Mouse (Mus musculus) Muller cell, postnatal 12 days (primary cell): Measurements from ENCODE around the gene Slc39a13.
A peak's percentile ranks its signal among the peaks of the same experiment; 100 is the strongest.

Experiments
- DNase-seq: peaks from one replicate; pipeline ENCODE4 v3.0.0-alpha.2; 2015; ENCODE audit errors: inconsistent ontology term

Gene Slc39a13

DNA sequence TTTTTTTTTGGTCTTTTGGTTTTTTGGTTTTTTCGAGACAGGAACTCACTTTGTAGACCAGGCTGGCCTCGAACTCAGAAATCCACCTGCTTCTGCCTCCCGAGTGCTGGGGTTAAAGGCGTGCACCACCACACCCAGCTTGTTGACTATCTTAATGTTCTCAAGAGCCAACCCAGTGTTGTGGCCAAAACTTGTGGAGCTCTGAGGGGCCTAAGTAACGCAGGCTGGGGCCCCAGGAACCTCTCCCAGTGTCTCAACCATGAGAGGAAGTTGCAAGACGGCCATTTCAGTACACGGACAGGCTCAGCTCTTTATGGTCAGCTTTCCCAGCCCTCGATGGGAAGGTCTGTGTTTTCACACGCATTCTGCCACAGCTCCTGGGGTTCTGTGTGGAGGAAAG lies 18.8 kb upstream of the Slc39a13 start:
- no peak for DNase-seq

DNA sequence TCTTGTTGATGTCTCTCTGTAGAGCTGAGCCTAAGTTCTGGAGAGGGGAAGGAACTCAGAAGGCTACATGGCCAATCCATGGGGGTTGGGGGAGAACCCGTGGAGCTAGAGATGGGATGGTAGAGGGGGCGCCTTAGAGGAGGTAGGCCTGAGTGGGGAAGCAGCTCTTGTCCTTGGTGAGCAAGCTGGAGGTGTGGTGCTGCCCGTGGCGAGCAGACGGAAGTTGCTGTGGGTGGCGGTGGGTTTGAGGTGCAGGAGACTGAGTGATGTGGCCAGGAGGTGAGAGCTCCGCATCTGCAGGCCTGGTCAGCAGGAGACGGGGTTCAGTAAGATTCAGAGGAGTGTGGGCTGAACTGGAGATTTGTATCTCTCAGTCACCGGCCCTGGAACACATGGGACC lies 17.2 kb upstream of the Slc39a13 start:
- no peak for DNase-seq

DNA sequence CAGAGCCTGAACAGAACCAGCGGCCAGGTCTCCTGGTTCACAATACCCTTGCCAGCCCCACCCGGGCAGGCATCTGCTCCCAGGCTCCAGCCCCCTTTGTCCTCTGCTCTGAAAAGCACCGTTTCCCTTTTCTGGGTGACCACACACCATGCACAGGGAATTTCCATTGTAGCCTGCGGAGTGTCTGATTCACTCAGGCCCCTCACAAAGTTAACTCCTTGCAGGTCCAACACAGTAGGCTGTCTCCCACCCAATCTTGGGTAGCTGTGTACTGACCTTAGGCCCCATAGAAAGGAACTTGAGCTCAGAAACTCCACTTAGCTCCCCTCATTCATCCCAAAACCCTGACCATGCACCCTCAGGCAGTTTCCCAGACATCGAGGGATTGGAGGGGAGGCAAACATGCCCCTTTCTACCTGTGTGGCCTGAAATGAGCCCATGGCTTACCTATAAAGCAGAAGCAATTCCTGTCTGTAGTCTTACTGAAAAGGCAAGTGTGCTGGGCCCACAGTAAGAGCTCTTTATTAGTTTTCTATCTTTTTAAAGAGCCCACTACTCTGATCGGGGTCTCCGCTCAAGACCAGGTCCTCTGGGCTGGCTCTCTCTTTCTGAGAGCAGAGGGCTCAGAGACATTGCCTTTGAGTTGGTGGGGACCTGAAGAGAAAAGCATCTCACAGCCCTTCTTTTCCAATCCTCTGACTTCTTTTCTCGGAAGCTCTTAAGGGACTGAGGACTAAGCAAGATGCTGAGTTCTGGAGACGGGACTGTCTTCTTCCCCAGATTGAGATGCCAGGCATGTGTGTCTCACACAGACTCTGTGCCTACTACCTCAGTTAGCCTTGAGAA lies 16.4 kb upstream of the Slc39a13 start:
- DNase-seq, result no peak

DNA sequence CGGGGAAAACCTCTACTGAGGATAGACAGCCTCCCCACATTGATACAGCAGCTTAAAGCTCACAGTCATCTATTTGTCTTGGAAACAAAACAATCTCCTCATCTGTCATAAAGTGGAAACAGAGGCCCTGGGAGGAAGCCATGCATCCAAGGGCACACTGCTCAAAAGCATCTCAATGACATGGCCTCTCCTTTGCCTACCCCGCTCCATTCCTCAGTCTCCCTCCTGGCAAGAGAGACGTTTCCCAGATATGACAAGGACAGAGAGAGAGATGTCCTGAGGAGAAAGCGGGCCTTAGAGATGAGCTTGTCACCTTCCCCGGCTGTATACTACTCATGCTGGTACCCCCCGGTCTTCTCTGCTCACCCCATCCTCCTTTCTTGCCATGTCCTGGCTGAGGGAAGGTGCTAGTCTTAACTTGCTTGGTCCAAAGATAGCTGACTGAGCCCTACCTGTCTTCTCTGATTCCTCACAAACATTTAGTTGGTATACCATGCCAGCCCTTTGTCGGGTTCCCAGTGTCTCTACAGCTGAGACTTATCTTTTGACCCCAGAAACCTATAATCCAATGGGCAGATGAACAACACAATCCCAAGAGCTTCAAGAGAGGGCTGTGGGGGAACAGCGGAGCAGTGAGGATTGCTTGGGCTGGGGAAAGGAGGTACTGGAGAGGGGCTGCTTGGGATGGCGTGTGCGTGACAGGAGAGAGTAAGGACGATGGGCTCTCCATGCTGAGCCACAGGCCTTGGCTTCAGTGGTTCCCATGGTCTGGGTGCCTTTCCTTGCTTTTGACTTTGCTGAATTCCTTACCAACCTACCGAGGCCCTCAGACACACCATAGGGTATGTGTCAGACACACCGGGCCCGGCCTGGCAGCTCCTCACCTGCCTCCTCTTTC lies 15.5 kb upstream of the Slc39a13 start:
- DNase-seq, result no peak

DNA sequence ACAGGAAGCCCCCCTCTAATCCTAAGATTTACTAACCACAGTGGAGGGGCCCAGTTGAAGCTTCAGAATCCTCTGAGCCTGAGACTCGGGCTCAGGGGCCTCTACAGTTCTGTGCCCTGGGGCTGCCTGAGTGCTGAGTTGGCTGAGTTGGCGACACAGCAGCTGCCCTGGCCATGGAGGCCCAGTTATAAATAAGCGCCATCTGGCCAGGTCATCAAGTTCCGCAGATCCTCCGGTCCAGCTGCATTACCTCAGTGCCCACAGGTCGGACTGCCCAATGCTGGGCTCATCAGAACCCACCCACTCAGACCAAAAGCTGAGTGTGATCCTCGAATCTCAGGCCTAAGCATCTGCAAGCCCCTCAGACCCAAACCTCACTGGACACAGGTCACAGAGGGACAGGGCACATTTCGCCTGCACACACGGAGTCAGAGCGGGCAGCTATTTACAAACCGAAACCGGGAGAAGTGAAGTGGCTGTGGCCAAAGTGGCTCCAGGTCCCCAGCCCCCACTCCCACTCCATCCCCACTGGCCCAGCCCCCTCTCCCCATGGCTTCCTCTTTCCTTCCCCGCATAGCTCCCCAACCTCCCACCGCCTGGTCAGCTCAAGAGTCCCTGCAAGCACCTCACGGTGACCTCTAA lies 14.1 kb upstream of the Slc39a13 start:
- DNase-seq, result no peak

DNA sequence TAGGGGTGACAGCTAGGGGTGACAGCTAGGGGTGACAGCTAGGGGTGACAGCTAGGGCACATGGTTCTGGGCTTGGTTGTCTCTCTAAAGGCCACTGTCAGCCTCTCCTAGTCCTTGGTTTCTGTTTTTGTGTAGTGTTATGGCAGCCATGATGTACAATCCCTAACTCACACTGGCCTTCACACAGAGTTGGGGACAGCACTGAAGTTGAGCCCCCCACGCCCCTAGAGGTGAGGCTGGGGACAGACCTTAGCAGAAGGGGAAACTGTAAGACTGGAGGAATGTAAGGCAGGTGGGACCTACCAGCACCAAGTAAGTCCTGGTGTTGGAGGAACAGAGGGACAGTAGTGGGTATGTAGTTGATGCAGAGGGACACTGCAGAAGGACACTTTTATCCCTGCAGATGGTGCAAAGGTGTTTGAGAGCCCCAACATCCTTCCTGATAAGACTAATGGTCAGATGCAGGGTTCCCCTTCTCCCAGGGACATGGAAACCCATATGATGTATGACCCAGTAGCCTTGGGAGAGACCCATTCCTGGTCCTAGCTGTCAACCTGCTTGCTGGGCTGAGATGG lies 13.2 kb upstream of the Slc39a13 start:
- DNase-seq, result no peak

DNA sequence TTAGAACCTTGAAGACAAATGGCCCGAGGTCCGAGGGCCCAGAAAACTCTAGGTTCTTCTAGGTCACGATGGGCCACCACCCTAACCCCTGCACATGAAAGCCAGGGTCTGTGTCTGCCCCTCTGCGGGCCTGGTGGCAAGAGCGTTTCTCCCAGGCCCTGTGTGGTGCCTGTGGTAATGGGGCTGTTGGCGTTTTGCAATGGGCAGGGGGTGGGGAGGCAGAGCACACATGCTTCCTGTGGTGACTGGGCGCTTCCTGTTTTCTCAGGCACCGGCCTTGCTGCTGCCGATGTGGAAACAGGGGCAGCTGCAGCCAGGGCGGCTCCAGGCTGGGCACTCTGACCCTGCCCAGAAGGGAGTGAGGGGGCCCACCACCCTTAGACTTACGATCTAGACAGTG lies 12.6 kb upstream of the Slc39a13 start:
- no peak for DNase-seq

DNA sequence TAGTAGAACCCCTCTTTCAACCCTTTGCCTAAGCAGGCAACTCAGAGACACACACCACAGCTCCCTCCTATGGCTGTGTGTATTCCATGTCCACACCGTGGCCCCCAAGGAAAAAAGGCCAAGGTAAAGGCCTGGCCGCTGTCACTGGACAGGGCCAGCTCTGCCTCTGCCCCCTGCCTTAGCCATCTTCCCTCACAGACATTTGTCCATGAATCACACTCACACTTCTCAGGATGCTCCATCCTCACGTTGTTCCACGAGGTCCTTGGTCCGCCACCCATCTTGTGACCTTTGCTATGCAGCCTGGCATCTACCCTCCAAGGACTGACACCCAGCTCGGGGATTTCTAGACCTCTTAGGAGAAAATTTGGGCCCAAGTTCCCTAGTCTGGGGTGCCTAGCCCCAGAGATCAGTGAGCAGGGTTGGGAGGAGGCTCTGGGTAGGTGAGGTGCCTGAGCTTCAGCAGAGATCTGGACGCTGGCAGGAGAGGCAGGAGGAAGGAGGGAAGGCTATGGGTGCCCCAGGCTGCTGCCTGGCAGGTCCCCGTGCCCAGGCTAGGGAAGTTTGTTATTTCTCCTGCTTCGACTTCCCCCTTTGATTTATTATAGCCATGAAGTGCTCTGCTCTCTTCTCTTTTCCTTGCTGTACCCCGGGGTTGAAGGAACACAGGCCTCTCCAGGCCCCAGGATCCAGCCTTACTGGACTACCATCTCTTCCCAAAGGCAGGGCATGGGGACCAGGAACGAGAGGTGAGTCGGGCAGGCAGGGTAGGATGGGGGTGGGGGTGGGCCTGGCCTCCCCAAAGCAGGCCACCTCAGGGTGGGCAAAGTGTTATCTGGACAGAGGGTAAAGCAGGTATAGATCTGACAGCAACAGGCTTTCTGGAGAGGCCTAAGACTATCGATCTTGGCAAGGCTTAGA lies 11.8 kb upstream of the Slc39a13 start, which contains the start of gene Spi1:
Spi1 (plus strand) TSS at position 616 of the 921 bp plus-strand sequence.
- DNase-seq, result no peak

DNA sequence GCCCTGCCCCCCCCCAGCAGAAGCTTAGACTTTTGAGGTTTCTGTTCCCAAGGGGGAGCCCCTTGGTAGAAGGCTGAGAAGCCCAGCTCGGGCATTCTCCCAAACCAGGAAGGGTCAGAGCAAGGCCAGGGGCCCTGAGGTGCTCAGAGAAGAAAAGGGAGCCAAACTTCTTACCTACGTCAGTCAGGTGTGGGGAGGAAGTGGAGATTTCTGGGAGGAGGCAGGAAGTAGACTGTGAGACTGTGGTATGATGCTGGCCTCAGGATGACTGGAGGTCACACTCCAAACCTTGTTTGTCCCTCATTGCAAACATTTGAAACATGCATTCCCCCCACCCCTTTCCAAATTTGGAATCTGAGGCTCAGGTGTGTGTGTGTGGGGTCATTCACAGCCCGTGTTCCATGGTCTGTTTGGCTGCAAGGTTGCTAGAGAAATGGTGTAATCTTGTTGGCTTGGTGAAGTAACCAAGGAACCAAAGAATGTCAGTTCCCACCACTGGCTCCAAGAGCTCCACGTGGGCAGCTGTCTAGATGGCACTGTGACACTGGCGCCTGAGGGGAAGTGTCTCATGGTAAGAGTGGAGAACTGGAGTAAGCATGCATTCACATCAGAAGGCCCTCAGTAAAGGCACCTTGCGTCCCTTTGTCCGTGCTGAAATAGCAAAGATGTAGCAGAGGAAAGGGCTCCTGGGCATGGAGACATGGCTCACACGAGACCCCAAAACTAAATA lies 10.7 kb upstream of the Slc39a13 start:
- no peak for DNase-seq

DNA sequence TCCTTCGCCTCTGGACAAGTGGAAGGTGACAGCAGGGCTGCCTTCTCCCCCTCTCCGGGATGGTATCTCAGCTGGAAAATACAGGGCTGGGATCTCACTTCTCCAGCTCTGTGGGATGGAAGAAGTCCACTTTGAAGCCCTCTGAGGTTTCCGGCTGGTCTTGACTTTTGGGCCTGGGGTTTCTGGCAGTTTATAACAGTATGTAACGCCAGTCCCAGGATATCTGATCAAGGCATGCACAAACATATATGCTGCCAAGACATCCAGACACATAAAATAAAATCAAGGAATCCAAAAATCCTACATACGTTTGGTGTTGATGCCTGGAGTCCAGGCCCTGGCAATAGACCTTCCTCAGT lies 8.8 kb upstream of the Slc39a13 start:
- no peak for DNase-seq

DNA sequence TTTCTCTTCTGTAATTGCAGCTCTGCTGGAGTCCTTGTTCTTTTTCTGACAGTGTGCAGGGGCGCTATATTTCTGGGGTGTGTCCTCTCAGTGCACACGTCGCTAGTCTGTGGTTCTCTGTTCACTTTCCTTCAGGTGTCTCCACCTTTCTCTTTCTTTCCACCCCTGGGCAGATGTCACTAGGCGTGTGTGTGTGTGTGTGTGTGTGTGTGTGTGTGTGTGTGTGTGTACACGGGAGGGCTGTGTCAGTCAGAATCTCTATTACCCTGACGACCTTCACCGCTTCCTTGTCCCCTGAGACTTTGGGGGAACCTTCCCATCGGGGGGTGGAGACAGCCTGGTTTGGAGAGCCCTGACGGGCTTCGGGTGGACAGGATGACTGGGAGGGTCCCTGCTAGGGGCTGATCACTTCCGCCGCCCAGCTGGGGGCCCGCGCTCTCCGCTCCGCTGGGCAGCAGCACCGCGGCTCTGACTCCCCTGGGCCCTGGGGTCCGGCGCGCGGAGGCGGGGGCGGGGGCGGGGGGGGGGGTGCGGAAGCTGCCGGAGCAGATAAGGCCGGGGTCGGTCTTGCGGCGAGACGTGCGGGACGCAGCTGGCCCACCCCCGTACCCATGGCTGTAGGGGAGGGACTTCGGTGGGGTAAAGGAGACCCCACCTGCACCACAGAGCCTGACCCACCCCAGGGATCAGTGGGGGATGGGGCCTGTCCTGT lies 8.3 kb upstream of the Slc39a13 start:
- no peak for DNase-seq

DNA sequence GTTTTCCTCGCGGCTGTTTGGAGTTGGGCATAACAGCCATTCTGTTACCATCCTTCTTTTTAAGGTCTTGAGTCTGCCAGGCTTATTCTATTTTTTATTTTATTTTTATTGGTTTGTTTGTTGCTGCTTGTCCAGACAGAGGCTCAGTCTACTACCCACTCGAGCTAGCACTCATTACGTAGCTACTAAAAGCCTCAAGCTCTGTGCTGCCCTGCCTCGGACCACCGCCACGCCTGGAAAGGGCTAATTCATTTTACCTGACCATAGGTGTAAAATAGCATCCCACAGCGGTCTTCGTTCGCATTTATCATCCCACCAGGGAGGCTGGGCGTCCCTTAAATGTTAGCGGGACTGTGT lies 7.7 kb upstream of the Slc39a13 start:
- no peak for DNase-seq

DNA sequence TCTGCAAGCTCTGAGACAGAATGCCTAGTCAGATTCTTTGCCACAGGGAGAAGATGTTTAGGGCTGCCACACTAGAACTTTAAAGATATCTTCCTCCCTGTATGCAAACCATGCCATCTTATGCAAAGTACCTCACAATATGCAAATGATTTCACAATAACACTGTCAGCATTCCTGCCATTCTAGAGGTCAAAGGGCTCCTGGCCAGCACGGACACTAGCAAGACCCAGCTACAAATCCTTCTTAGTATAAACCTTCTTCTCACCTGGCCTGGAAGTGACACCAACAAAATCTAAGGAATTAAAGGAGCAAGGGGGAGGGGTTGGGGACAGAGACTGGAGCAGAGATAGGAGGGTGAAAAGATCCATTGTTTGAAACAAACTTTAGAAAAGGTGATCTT lies 1.9 kb upstream of the Slc39a13 start:
- no peak for DNase-seq

DNA sequence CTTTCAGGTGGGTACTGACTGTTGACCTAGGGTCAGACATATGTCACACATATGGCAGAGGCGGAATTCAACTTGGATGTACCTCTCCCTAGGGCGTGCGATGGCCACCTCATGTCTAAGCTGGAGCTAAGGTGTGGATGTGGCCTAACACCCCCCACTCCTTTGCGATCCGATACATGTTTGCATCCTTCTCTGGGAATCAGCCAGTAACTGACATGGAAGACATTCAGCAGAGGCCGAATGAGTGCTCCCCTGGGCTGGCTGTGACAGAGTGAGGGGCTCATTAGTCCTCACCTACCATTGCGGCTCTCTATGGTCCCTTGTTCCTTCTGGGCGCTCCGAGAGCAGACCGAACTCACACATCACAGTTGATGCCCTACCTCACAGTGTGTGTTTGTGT lies 842 bp upstream of the Slc39a13 start:
- DNase-seq, result no peak

DNA sequence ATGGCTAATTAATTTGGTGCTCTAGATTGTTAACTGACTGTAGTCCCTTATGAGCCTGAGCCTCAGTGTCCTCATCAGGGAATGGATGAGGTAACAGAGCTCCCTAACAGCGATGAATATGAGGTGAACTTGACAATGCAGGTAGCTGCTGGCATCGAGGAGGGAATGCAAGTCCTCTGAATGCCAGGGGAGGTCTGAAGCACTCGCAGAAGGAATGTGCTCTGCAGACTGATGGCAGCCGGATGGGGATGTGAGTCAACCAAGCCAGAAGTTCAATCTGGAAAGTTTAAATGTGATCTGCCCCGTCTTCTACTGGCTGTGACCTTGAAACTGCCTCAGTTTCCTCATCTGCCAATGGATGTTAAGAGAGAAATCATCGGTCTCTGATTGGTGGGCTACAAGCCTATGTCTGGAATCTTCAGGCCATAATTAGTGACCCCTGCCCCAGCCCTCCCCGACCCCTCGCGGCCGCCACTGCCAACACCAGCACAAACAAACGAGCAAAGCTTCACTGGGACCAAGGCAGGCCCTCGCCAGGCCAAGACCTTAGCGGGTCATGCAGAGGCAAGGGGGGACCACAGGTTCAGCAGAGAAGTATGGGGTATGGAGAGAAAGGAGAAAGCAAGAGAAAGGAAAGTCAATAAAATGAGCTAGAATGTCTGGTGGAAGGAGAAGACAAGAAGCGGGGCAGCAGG lies 764 bp downstream of the Slc39a13 start:
- peak; percentile 71 for DNase-seq

DNA sequence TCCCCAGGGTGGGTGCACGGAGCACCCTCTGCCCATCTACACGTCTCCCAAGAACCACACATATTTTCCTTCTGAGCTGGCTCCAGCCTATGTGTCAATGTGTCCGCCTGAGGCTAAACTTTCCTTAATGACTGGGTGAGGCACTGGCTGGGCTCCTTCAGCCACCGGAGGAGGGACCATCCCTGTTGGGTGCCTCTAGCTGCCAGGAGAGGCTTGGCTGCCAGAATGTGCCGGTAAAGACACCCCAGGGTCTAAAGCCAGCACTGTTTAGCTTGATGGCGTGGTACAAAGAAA lies 1.4 kb downstream of the Slc39a13 start:
- peak; percentile 84 for DNase-seq

DNA sequence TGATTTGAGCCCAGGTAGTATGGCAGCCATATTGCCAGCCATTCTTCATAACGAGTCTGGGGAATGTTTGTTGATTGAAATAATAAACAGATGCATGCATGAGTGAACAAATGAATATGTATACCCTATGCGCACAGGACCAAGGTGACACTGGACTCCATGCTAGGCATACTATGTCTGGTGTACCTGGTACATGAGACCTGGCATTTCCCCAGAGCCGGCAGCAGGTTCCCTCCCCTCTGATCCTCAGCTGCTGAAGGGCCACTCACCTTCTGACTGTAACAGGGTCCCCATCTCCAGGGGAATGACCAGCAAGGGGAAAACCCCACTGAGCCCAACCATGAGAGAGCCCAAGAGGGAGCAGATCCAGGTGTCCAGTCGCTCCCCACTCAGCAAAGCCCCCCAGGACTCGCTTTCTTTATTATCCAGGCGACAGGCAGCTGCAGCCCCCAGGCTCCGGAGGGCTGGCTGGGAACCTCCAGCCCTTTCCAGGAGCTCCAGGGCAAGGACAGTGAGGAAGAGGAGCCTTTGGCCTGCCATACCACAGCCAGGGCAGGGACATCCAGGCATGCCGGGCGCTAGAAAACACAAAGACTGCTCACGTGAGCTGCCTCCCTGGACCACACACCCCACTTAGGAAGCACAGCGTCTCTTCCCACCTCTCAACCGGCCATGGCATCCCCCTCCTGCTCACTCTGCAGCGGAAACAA lies 1.9 kb downstream of the Slc39a13 start:
- DNase-seq, result no peak

DNA sequence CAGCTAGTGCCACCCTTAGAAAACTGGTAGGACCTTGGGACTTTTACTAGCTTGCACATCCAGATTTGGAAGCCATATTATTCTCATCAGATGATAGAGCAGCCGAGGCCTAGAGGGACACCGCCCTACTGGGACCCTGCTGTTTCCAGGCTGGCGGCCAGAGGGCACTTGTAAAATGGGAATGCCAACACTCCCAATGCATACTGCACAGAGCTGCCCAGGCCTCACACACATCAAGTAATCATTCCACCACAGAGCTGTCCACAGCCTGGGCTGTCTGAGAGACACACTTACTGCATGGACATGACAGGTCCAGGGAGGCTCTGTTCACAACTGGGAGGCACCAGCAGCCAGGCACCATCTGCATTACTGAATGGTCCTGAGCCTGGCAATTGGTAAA lies 3.8 kb downstream of the Slc39a13 start:
- peak; percentile 29 for DNase-seq

DNA sequence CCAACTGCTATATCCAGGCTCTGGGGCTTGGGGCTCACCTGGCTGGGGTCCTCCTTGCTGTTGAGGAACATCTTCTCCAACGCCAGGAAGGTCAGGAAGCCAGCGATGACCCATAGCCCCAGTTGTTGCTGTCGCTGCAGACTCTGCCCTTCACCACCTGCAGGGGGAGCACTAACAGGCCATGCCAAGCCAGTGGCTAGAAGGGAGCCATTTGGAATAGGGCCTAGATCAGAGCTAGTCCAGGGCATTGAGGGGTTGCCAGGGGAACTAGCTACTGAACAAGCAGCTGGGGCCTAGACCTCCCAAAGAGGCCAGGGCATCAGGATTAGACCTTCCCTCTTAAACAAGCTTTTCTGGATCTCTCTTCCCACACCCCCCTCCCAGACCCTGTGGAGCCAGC lies 4.7 kb downstream of the Slc39a13 start:
- DNase-seq, result no peak
